Mouse (Mus musculus) induced T-regulatory cell, adult 2 months (primary cell): ENCODE results near the gene Srm.

ENCODE experiments used
- DNase-seq: peaks from one replicate; pipeline ENCODE4 v3.0.0-alpha.2; 2012; ENCODE audit warnings: low read depth

Srm gene

DNA sequence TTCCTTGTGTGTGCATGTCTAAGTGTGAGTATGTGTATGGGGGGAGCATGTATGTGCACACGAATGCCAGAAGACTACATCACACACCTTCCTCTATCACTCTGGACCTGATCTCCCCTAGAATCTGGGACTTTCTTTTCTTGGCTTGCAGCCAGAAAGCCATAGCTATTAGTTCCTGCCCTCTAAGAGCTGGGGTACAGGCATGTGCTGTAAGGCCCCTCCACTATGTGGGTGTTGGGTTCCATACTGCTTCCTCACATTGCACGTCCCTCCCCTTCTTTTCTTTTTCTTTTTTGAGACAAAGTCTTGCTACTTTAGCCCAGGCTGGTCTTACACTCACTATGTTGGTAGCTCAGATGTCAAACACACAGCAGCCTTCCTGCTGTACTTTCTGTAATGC, 44.0 kb downstream of the Srm start:
- no peak for DNase-seq

DNA sequence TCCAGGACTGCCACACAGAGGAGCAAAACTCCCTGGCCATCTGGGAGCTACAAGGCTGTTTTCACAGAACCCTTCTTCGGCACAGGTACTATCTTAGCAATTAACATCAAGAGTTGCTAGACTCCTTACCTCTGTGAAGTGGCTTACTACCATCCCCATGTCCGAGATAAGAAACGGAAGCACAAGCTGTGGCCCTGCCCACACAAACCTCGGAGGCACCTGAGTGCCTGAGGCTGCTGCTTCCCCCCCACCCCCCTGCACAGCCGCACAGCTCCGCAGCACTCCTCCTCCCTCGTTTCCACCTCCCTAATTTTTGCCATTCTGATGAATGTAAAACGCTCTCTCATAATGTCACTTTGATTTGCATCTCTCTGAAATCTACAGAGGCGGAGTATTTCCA, 47.0 kb downstream of the Srm start:
- DNase-seq: peak; percentile 34

DNA sequence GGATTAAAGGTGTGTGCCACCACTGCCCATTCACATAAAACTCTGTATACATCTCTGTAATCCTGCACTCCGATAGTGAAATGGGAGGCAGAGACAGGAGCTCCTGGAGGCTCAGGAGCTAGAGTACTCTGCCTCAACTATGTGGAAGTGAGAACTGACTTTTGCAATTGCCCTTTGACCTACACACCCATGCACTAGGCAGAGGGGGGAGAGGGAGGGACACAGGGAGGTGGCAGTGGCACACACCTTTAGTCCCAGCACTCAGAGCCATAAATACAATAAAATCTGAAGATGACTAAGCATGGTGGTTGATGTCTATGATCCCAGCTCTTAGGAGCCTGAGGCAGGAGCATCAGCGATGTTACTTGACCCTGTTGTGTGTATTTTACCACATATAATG, 48.2 kb downstream of the Srm start:
- DNase-seq: no peak

DNA sequence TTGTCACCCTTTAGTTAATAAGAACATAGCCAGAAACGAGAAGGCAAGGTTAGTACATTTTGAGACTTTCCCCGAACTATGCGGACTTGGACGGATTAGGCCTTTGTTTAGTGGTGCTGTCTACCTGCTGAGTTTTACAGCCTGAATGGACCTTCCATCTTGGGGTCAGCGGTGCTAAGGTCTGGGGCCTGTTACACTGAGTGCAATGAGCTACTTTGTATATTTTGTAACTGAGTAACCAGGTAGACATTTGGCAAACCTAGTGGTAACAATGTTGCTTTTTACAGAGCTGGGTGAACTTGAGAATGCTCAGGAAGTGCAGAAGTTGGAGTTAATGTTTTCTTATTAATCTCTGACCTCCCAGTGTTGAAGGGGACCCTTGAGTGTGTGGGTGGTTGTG, 49.8 kb downstream of the Srm start:
- no peak for DNase-seq

DNA sequence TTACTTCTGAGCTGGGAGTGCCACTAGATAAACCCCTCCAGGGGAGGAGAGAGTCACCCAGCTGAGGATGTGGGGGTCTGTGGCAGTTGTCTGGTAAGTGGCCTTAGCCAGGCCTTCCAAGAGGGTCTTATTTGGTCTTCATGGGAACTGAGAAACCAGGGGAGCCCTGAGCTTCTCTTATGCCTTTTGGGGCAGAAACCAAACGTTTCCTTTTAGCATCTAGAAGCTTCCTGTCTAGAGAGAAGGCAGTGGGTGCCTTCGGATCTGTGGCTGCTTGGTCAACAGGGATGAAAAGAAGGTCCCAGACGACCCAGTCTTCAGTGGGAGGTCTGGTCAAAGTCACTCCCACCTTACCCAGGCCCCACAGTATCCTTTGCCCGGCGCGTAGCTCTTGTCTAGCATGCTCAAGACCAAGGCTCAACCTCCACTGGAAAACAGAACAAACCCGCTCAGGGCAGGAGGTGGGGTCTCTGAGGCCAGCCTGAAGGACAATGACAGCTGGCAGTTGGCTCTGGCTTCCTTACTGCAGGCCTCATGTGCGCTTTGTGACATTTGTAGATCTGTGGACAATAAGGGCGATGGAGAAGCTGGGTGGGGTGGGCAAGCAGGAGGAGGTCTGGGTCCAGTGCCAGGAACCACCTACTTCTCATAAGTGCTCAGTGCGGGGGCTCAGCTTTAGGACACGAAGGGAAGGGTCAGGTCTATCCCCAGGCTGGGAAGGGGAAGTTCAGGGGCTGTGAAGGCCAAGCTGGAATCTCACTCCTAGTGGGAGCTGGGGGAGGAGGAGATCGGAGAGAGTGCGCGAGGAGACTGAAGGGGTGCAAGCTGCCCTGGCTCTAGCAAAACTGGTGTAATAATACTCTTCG, 52.2 kb downstream of the Srm start, which contains the start of gene Gm572:
Gene Gm572, plus strand, starts transcription at position 27 of the 866 bp plus-strand sequence.
- no peak for DNase-seq

DNA sequence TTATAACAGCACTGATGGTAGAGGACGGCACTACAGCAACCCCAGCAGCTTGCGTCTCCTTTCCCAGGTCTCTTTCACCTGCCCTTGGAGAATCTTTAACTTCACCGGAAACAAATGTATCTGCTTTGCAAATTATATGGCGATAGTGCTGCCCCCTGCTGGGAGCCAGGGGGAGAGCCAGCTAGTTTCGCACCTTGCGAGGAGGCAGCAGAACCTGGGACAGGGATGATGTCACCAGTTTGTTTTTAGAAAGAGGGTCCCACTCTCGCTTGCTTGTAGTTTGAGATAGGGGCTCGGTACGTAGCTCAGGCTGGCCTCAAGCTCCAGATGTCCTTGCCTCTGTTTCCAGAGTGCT, 52.8 kb downstream of the Srm start:
- DNase-seq: peak; percentile 85
